Mouse (Mus musculus) MEL (cell line): ENCODE results near the gene Cadm2. TPM values are rescaled to one million over a fixed set of nuclear protein-coding genes. Genes with fewer than 3 reads are reported as not detected.

Experiments
- DNase-seq: peaks from one replicate; pipeline ENCODE4 v3.0.0; 2011; ENCODE audit warnings: low read depth, low spot score
- H3K27ac ChIP-seq: 2 replicates; pipeline ENCODE4 v1.5.1; 2012; ENCODE audit warnings: low read depth, mild to moderate bottlenecking, control low read depth, low read length, moderate library complexity; ENCODE audit not compliant: control insufficient read depth
- H3K27me3 ChIP-seq, 2 experiments: fragments of 150-350 bp in 1 of 2; sonication (generic) in 1 of 2; 2 replicates each; pipeline ENCODE4 v1.6.1; 2012; ENCODE audit warnings: low read length in 2 of 2, mild to moderate bottlenecking in 2 of 2, improper control_type of control experiment in 1 of 2, moderate library complexity in 1 of 2; ENCODE audit not compliant: insufficient read depth in 2 of 2, control insufficient read depth in 1 of 2
- H3K36me3 ChIP-seq, 2 experiments: 2 replicates each; pipeline ENCODE4 v1.6.1; 2012 to 2014; ENCODE audit warnings: low read length in 2 of 2, improper control_type of control experiment in 1 of 2, inconsistent platforms in 1 of 2, mild to moderate bottlenecking in 1 of 2; ENCODE audit not compliant: insufficient read depth in 2 of 2, control insufficient read depth in 1 of 2
- H3K4me1 ChIP-seq, 2 experiments: fragments of 150-350 bp in 1 of 2; sonication (generic) in 1 of 2; 2 replicates each; pipeline ENCODE4 v1.6.1; 2012; ENCODE audit warnings: low read length in 2 of 2, improper control_type of control experiment in 1 of 2, mild to moderate bottlenecking in 1 of 2; ENCODE audit not compliant: insufficient read depth in 2 of 2, control insufficient read depth in 1 of 2
- H3K4me3 ChIP-seq, 2 experiments: fragments of 150-350 bp in 1 of 2; sonication (generic) in 1 of 2; 2 replicates each; pipeline ENCODE4 v1.5.1; 2012; ENCODE audit warnings: low read depth in 2 of 2, low read length in 2 of 2, mild to moderate bottlenecking in 2 of 2, moderate library complexity in 2 of 2, control low read depth in 1 of 2, improper control_type of control experiment in 1 of 2; ENCODE audit not compliant: control insufficient read depth in 1 of 2, insufficient read depth in 1 of 2
- H3K79me2 ChIP-seq: 2 replicates; pipeline ENCODE4 v1.6.1; 2012; ENCODE audit warnings: mild to moderate bottlenecking, low read length, moderate library complexity; ENCODE audit not compliant: control insufficient read depth, poor library complexity, insufficient read depth
- H3K9ac ChIP-seq: 2 replicates; pipeline ENCODE4 v1.6.1; 2012; ENCODE audit warnings: low read depth, mild to moderate bottlenecking, control low read depth, low read length, moderate library complexity; ENCODE audit not compliant: control insufficient read depth, poor library complexity, severe bottlenecking
- H3K9me3 ChIP-seq: fragments of 150-350 bp; sonication (generic); replicated peaks from 2 replicates; pipeline ENCODE4 v1.6.1; 2012; ENCODE audit warnings: mild to moderate bottlenecking, low read length, improper control_type of control experiment, moderate library complexity; ENCODE audit not compliant: insufficient read depth
- CHD1 ChIP-seq: IDR thresholded peaks from 2 replicates; pipeline ENCODE4 v1.6.1; 2012; ENCODE audit warnings: low read depth, mild to moderate bottlenecking, inconsistent platforms, low read length, improper control_type of control experiment
- CHD2 ChIP-seq: IDR thresholded peaks from 2 replicates; pipeline ENCODE4 v1.6.1; 2011; ENCODE audit warnings: low read length, improper control_type of control experiment
- CTCF ChIP-seq, 3 experiments: IDR thresholded peaks in 2 of 3; conservative IDR thresholded peaks in 1 of 3; 2 replicates each; pipeline ENCODE4 v1.5.1; 2011 to 2012; ENCODE audit warnings: low read length in 3 of 3, low read depth in 2 of 3, mild to moderate bottlenecking in 2 of 3, improper control_type of control experiment in 1 of 3, inconsistent platforms in 1 of 3, mixed read lengths in 1 of 3, moderate library complexity in 1 of 3; ENCODE audit not compliant: control insufficient read depth in 1 of 3, insufficient read depth in 1 of 3, poor library complexity in 1 of 3, severe bottlenecking in 1 of 3
- EP300 ChIP-seq, 2 experiments: IDR thresholded peaks; 2 replicates each; pipeline ENCODE4 v1.6.1; 2011; ENCODE audit warnings: improper control_type of control experiment in 2 of 2, low read length in 2 of 2, low read depth in 1 of 2, mild to moderate bottlenecking in 1 of 2
- ETS1 ChIP-seq: IDR thresholded peaks from 2 replicates; pipeline ENCODE4 v1.6.1; 2012; ENCODE audit warnings: low read depth, mild to moderate bottlenecking, inconsistent platforms, low read length, improper control_type of control experiment, moderate library complexity
- GATA1 ChIP-seq: IDR thresholded peaks from 2 replicates; pipeline ENCODE4 v1.6.1; 2011; ENCODE audit warnings: low read depth, low read length, improper control_type of control experiment
- HCFC1 ChIP-seq: IDR thresholded peaks from 2 replicates; pipeline ENCODE4 v1.6.1; 2012; ENCODE audit warnings: low read depth, mild to moderate bottlenecking, inconsistent platforms, low read length, improper control_type of control experiment, moderate library complexity
- JUND ChIP-seq: IDR thresholded peaks from 2 replicates; pipeline ENCODE4 v1.6.1; 2011; ENCODE audit warnings: low read depth, mild to moderate bottlenecking, improper control_type of control experiment, low read length
- KAT2A ChIP-seq: conservative IDR thresholded peaks from 2 replicates; pipeline ENCODE4 v1.6.1; 2012; ENCODE audit warnings: low read depth, low read length, improper control_type of control experiment, inconsistent platforms
- MAX ChIP-seq: IDR thresholded peaks from 2 replicates; pipeline ENCODE4 v1.6.1; 2011; ENCODE audit warnings: low read length, improper control_type of control experiment
- MEF2A ChIP-seq: IDR thresholded peaks from 2 replicates; pipeline ENCODE4 v1.6.1; 2014; ENCODE audit warnings: low read depth, mild to moderate bottlenecking, inconsistent platforms, low read length, improper control_type of control experiment; ENCODE audit not compliant: poor library complexity, insufficient replicate concordance, severe bottlenecking; ENCODE audit errors: extremely low read depth
- MXI1 ChIP-seq: IDR thresholded peaks from 2 replicates; pipeline ENCODE4 v1.6.1; 2011; ENCODE audit warnings: mild to moderate bottlenecking, low read depth, low read length, improper control_type of control experiment
- MYC ChIP-seq: IDR thresholded peaks from 2 replicates; pipeline ENCODE4 v1.6.1; 2011; ENCODE audit warnings: low read depth, mild to moderate bottlenecking, low read length, improper control_type of control experiment, moderate library complexity
- NRF1 ChIP-seq: IDR thresholded peaks from 2 replicates; pipeline ENCODE4 v1.6.1; 2014; ENCODE audit warnings: low read depth, mild to moderate bottlenecking, inconsistent platforms, low read length, improper control_type of control experiment, moderate library complexity; ENCODE audit not compliant: poor library complexity, insufficient read depth, severe bottlenecking
- POLR2AphosphoS2 ChIP-seq: IDR thresholded peaks from 2 replicates; pipeline ENCODE4 v1.6.1; 2011; ENCODE audit warnings: low read length, improper control_type of control experiment
- POLR2AphosphoS5 ChIP-seq: IDR thresholded peaks from 2 replicates; pipeline ENCODE4 v1.6.1; 2012; ENCODE audit warnings: low read depth, borderline replicate concordance, mild to moderate bottlenecking, inconsistent platforms, low read length, moderate library complexity, mixed read lengths
- RAD21 ChIP-seq: IDR thresholded peaks from 2 replicates; pipeline ENCODE4 v1.6.1; 2011; ENCODE audit warnings: mild to moderate bottlenecking, low read depth, low read length, improper control_type of control experiment
- RCOR1 ChIP-seq: IDR thresholded peaks from 2 replicates; pipeline ENCODE4 v1.6.1; 2012; ENCODE audit warnings: low read depth, mild to moderate bottlenecking, inconsistent platforms, low read length, improper control_type of control experiment
- SMC3 ChIP-seq: IDR thresholded peaks from 2 replicates; pipeline ENCODE4 v1.6.1; 2011; ENCODE audit warnings: low read depth, low read length, improper control_type of control experiment
- TAL1 ChIP-seq: IDR thresholded peaks from 2 replicates; pipeline ENCODE4 v1.6.1; 2012; ENCODE audit warnings: mild to moderate bottlenecking, inconsistent platforms, low read length, moderate library complexity, mixed read lengths
- TCF12 ChIP-seq: IDR thresholded peaks from 2 replicates; pipeline ENCODE4 v1.6.1; 2014; ENCODE audit warnings: low read depth, mild to moderate bottlenecking, inconsistent platforms, low read length, improper control_type of control experiment, moderate library complexity
- ZC3H11A ChIP-seq: IDR thresholded peaks from 2 replicates; pipeline ENCODE4 v1.6.1; 2012; ENCODE audit warnings: low read depth, mild to moderate bottlenecking, inconsistent platforms, low read length, improper control_type of control experiment
- ZMIZ1 ChIP-seq: IDR thresholded peaks from 2 replicates; pipeline ENCODE4 v1.6.1; 2012; ENCODE audit warnings: low read depth, mild to moderate bottlenecking, inconsistent platforms, low read length, improper control_type of control experiment, moderate library complexity
- ZNF384 ChIP-seq: IDR thresholded peaks from 2 replicates; pipeline ENCODE4 v1.6.1; 2012; ENCODE audit warnings: low read depth, mild to moderate bottlenecking, inconsistent platforms, low read length, improper control_type of control experiment
- polyA plus RNA-seq, 2 experiments: library from polyadenylated mRNA; stranded (reverse) in 1 of 2; unstranded in 1 of 2; fragments of >175 nt in 1 of 2; fragments of >200 nt in 1 of 2; gene quantifications; 2 replicates each; pipeline versions ENCODE4 v1.2.1 to v1.2.4; 2012; ENCODE audit warnings: low replicate concordance in 2 of 2, low read depth in 1 of 2; ENCODE audit not compliant: insufficient read length in 2 of 2, insufficient read depth in 1 of 2, missing spikeins in 1 of 2
- total RNA-seq: library from RNA; depleted of rRNA; stranded (reverse); fragments of 300-350 nt; gene quantifications from 2 replicates; pipeline ENCODE4 v1.2.3, GENCODE M21; 2012; rRNA removed

The Cadm2 gene
- total RNA-seq, result not detected in 2 replicates
- polyA plus RNA-seq, result not detected

- Histone ChIP-seq H3K9me3 (no peaks in the 10 kb centered on the region), H3K4me1 (no peaks in the 10 kb centered on the region), H3K79me2 (no peaks in the 10 kb centered on the region), H3K9ac (no peak within 1 kb of the TSS), H3K27ac (no peak within 1 kb of the TSS)
- DNase-seq, result no peak
- TF ChIP-seq POLR2AphosphoS5, result no peak
- no peak for TF ChIP-seq MXI1
- TF ChIP-seq MEF2A, result no peak
- no peak for TF ChIP-seq ZMIZ1
- TF ChIP-seq, all 39 proteins: peak for 0
- no peaks in the 10 kb centered on the region for H3K27me3 ChIP-seq
- no peak within 1 kb of the TSS for H3K4me3 ChIP-seq
- H3K36me3 ChIP-seq, result no peaks in the 10 kb centered on the region
These were observed at the start of gene Cadm2 for GRCm38 (mm10) chr16:67620826-67621505. Cadm2 (minus strand) TSS chr16:67620908.

GRCm38 (mm10) chr16:67646930-67647329, 26.2 kb upstream of the Cadm2 start:
- Histone ChIP-seq H3K27me3 (no peaks in the 10 kb centered on the region), H3K9me3 (no peaks in the 10 kb centered on the region), H3K4me1 (no peaks in the 10 kb centered on the region), H3K4me3 (no peak overlapping the region), H3K79me2 (no peaks in the 10 kb centered on the region), H3K36me3 (no peaks in the 10 kb centered on the region), H3K9ac (no peak overlapping the region), H3K27ac (no peak overlapping the region)
- TF ChIP-seq HCFC1, result no peak
- TF ChIP-seq ETS1, result no peak
- no peak for TF ChIP-seq ZC3H11A
- no peak for TF ChIP-seq KAT2A
- TF ChIP-seq POLR2AphosphoS2, result no peak
- TF ChIP-seq CHD2, result no peak
- no peak for TF ChIP-seq TAL1
- no peak for TF ChIP-seq MEF2A
- TF ChIP-seq ZMIZ1, result no peak
- TF ChIP-seq GATA1, result no peak
- DNase-seq, result peak; percentile 3

- no peak for DNase-seq
- Histone ChIP-seq H3K9ac (no peak overlapping the region), H3K4me1 (no peaks in the 10 kb centered on the region), H3K27me3 (no peaks in the 10 kb centered on the region), H3K36me3 (no peaks in the 10 kb centered on the region), H3K27ac (no peak overlapping the region), H3K79me2 (no peaks in the 10 kb centered on the region), H3K4me3 (no peak overlapping the region), H3K9me3 (no peaks in the 10 kb centered on the region)
- TF ChIP-seq MAX (no peak), RAD21 (no peak), NRF1 (no peak), MYC (no peak), POLR2AphosphoS5 (no peak), RCOR1 (no peak), CHD1 (no peak), EP300 (IDR thresholded peaks at IDR 0.05; ENCODE audit: low read depth in 1 of 2, low read length in 2 of 2) (no peak), JUND (no peak), ZNF384 (no peak), CTCF (IDR thresholded peaks at IDR 0.05 in 2 of 3, conservative IDR thresholded peaks at IDR 0.05 in 1 of 3; ENCODE audit: control insufficient read depth in 1 of 3, insufficient read depth in 1 of 3, low read depth in 2 of 3, low read length in 3 of 3, poor library complexity in 1 of 3, severe bottlenecking in 1 of 3) (no peak), CHD2 (no peak), TCF12 (no peak), SMC3 (no peak), KAT2A (no peak), ZMIZ1 (no peak), GATA1 (no peak)
These were observed 22.9 kb upstream of the Cadm2 start for GRCm38 (mm10) chr16:67643651-67644050.
